Mouse (Mus musculus): ENCODE results near the gene Ppp1r21.

DNA sequence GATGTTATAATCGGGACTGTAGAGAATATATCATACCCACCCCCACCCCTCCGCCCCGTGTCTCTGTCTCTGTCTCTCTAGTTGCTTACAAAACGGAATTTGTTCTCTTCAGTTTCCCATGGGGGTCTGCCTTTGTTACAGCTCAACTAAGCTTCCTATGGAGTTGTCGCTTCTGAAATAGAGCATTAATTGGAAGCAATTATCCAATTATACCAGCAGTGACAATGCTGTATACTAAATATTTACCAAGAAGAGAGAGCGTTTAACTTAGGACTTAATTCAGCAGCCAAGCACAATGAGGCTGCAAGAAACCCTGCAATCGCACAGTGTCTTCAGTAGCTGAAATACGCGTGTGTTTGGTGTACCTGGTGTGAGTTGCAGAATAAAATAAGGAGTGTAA, 36.4 kb upstream of the Ppp1r21 start:
- TF ChIP-seq POLR2A (IDR thresholded peaks at IDR 0.05; ENCODE audit: borderline replicate concordance, extremely low read depth, low read depth, low read length) (no peak), CTCF (IDR thresholded peaks at IDR 0.05; ENCODE audit: insufficient read depth, low read length) (no peak)
